Mouse (Mus musculus) T-cell, adult 66 days (primary cell): ENCODE data around the gene Ankrd66. TPM values are rescaled to one million over a fixed set of nuclear protein-coding genes. Genes with fewer than 3 reads are reported as not detected.

Source experiments
- total RNA-seq, 2 experiments: library from RNA; stranded (reverse); gene quantifications; 3 replicates in 1 of 2; 4 replicates in 1 of 2; pipeline ENCODE4 v1.2.4; 2023

Gene Ankrd66
- total RNA-seq, result not detected

GRCm38 (mm10) chr17:43543539-43543938 is at the start of gene Ankrd66:
TSS of gene Ankrd66 (minus strand) at chr17:43543639.

GRCm38 (mm10) chr17:43567992-43568888 is 24.8 kb upstream of the Ankrd66 start, which contains the start of gene Pla2g7:
TSS of gene Pla2g7 (plus strand) at chr17:43568098.

GRCm38 (mm10) chr17:43502592-43502991 is 40.8 kb downstream of the Ankrd66 start, which contains the start of gene Mep1a:
TSS of gene Mep1a (minus strand) at chr17:43502812.

Other genes with a start within 250 kb of the Ankrd66 start
- not detected for gene Adgrf5, start 183.2 kb downstream of the Ankrd66 start, total RNA-seq
- not detected for gene Mep1a, start 40.8 kb downstream of the Ankrd66 start, total RNA-seq
- gene Pla2g7, start 24.5 kb upstream of the Ankrd66 start, total RNA-seq, result 1 to 10 TPM; 1.1 to 1.2 TPM
- gene Tdrd6, start 86.7 kb upstream of the Ankrd66 start, total RNA-seq, result under 1 TPM; 0.09 to 0.12 TPM
- 10 to 100 TPM; 14.5 to 18.2 TPM for gene Slc25a27, start 123.6 kb upstream of the Ankrd66 start, total RNA-seq
- gene Cyp39a1, start 123.8 kb upstream of the Ankrd66 start, total RNA-seq, result 1 to 10 TPM; 2.1 to 2.8 TPM